Mouse (Mus musculus) cerebellum, adult (tissue): ENCODE results near the gene Cntn1.

Source experiments
- ATAC-seq: cut with Nextera tagmentation; 2 replicates; pipeline ENCODE4 v1.9.2; 2017; ENCODE audit warnings: mild to moderate bottlenecking, moderate library complexity, mixed read lengths; ENCODE audit not compliant: insufficient number of reproducible peaks, low FRiP score, low TSS enrichment

Cntn1 gene

DNA sequence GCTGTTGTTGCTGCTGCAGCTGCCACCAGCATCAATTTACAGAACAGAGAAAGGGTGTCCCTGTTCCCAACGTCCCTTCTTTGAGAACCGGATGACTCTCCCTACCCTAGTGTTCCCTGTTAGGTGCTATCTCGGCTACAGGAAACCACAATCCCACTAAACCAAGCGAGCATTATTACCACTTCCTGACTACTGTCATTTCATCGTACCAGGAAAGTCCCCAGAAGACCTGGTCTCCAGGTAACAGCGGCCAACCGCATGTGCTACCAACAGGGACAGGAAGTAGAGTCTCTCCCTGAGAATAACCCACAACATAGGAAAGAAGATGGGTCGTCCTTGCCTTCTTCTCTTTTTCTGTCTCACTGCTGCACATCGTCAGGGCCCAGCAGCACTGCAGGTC is 83.3 kb downstream of the Cntn1 start:
- ATAC-seq: no peak

DNA sequence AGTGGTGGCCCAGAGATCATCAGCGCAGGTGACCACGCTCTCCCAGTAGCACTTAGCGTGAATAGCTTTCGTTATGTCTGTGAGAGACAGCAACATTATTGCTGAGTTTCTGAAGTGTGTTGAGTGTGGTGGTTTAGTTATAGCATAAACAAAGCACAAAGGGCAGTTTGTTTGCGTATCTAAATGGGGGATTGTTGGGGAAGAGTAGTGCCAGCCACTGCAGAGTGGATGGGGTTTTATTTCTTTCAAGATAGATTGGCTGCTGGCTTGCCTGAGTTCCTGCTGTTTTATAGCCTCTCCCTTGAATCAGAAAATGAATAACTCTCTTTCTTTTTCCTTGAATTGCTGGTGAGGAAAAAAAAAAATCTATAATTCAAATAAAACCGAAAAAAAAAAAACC is 86.1 kb downstream of the Cntn1 start:
- ATAC-seq: no peak

DNA sequence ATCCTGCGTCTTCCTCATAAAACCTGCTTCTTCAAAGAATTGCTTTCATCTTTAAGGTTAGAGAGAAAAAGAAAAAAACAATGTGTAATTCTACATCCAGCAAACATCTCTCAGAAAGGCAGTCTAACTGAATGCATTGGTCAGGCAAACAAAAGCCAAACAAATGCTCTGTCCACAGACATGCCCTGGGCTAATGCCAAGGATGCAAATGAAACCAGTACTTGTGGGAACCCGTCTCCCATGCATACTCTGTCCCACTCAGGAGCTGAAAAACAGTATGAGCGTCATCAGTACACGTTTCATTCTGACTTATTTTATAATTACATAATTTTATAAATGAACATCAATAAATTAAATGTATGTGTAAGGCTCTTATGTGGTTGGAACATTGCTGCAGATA is 91.0 kb downstream of the Cntn1 start:
- ATAC-seq: no peak

GRCm38 (mm10) chr15:92154921-92155320 is 104.0 kb downstream of the Cntn1 start:
- no peak for ATAC-seq

GRCm38 (mm10) chr15:92160855-92161162 is 109.8 kb downstream of the Cntn1 start:
- peak; percentile 45 for ATAC-seq

GRCm38 (mm10) chr15:92161163-92162025 is 110.4 kb downstream of the Cntn1 start:
- ATAC-seq: peak; percentile 56

GRCm38 (mm10) chr15:92162835-92163234 is 111.9 kb downstream of the Cntn1 start:
- ATAC-seq: peak; percentile 62

GRCm38 (mm10) chr15:92164127-92164526 is 113.2 kb downstream of the Cntn1 start:
- no peak for ATAC-seq

DNA sequence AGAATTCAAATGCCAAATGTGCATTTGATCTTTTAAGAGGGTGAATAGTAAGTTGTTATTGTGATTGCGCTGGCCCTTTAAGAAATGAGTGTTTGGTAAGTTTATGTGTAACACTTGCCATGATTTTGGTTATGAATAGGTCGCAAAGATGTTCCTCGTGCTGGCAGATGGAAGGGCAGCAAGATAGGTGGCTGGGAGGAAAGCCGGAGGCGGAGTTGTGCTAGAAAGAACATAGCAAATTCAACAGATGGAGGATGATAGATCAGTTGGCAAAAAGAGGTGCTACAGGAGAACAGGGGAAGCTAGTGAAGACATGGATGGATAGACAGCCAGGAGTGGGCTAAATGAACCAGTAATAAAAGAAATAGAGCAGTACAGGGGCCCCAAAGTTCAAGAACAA is 115.3 kb downstream of the Cntn1 start:
- ATAC-seq: peak; percentile 89

DNA sequence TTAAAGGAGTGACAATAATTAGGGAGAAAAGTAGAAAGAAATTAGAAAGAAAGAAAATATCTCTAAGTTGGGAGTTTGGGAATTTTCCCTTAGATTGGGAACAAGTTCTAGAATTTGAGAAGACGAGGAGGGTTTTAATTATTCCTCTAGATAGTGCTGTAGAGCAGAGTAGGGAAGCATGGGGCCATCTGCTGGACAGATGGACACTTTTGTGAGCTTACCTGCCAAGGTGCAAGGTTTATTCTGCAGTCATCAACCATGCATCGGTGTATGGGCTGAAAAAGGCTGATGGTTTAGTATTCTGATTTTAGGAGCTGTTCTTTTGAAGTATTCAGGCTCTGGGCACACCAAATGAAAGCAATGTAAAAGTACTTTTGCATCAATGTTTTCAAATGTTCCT is 124.8 kb downstream of the Cntn1 start:
- peak; percentile 76; the same call in 1 of the 2 replicates for ATAC-seq

DNA sequence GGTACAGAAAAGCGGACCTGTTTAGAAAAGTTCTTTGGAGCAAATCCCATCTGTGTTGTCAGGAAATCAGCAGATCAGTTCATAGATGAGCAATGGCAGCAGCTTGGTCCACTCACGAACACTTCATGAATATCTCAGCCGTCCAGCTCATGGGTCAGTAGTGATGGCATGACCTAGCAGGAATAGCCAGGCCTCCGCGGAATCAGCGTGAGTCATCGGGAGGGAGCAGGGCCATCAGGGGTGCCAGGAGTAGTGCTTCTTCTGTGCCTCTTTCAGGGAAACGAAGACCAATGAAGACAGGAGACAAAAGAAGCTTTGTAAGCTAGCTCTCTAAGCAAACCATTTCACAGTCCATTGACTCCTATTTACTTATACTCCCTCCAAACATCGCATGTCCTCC is 126.4 kb downstream of the Cntn1 start:
- ATAC-seq: 0 out of 2 replicates have a peak, but pooled peaks have one; percentile 56

DNA sequence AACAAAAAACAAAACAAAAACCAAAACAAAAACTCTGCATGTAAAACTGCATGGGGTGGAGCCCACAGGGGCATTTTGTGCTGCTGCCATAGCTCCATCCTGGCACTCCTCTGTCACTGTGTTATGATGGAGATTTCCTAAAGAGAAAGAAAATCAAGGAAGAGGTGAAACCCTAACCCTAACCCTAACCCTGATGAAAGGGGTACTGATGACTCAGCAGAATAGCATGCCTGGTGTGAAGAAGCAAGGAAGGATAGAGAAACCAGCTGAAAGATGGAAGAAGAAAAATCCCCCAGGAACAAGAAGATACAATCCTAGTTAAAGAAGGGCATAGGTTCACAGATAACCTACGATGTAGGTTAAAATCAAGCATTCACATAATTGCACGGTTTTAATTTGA is 134.5 kb downstream of the Cntn1 start:
- no peak for ATAC-seq

- 0 out of 2 replicates have a peak, but pooled peaks have one; percentile 51 for ATAC-seq
These were observed 139.0 kb downstream of the Cntn1 start for GRCm38 (mm10) chr15:92190000-92190399.

DNA sequence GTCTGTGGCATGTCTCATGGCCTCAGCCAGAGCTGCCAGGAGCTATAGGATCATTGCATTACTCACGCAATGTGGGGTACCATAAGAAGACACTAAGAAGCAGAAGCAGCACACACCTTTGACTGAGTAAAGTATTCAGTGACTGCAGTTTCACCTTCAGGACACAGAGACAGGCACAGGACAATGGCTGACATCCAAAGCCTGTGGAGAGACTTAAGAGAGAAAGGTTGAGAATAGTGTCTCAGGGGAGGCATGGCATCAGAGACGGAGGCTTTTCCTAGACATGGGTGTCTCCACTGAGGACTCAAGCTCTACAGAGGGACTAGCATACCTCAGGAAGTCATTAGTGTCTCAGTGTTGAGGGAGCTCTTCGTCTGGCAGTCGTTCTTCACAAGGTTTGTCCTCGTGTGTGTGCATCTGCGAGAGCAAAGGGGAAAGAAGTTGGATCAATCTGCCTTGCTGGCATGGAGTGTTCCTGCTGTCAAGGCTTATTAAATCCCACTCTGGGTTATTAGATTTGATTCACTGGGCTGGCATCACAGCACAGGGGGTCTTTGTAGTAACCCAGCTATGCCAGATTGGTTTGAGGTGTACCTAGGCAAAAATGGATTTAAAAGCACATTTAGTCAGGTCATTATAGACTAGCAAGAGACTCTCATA is 149.5 kb downstream of the Cntn1 start:
- ATAC-seq: peak; percentile 49

DNA sequence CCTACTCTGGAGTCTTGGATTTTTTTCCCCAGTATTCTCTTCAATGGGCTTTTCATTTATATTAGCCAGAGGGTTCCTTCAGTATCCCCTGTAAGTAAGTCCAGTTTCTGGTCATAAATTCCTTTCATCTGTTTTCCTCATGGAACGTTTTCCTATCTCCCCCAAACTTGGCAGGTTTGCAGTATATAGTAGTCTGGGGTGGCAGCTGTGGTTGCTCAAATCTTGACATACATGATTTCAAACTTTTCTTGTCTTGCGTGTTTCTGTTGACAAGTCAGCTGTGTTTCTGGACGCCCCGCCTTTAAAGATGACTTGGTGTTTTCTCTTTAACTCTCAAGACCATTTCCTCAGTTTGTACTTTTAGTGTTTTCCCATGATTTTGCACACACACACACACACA is 155.7 kb downstream of the Cntn1 start:
- ATAC-seq: no peak

DNA sequence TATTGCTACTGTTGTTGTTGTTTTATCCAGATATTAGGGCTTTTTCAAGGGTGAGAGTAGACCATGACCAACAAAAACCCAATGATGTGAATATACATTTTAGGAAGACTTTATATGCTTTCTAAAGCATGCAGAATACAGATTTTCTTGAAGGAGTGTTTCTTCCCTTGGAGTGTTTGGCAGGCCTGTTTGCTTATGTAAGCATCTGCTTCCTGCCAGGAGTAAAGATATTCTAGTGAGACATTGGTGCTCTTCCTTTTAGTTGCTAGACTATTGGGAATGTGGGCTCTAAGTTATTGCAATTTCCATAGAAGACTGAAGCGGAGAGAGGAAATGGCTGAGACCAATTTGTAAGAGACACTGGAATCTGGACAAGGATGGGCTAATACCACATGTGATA is 158.8 kb downstream of the Cntn1 start:
- ATAC-seq: no peak

- ATAC-seq: no peak; the same call in 1 of the 2 replicates
These were observed 159.7 kb downstream of the Cntn1 start for GRCm38 (mm10) chr15:92210486-92211235.

- ATAC-seq: no peak
These were observed 164.9 kb downstream of the Cntn1 start for GRCm38 (mm10) chr15:92215841-92216240.

- ATAC-seq: no peak
These were observed 170.5 kb downstream of the Cntn1 start for GRCm38 (mm10) chr15:92221446-92221845.

DNA sequence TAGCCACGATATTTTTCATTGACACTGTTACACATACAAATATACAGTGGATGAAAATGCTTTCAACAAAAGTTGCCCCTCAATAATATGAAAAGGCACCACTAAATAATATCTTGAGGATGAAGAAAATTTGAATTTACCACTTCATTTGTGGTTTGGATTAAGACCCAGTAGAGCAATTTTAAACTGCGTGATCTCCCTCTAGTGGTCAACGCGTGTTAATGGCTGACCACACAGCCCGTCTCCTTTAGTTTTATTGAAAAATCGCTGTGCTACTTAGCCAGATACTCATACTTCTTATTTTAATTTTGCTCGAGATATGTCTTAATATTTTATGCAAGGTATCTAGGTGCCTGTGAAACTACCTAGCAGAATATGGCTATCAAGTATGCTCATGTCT is 180.4 kb downstream of the Cntn1 start:
- no peak for ATAC-seq

GRCm38 (mm10) chr15:92235836-92236235 is 184.9 kb downstream of the Cntn1 start:
- ATAC-seq: no peak
